Mouse (Mus musculus): ENCODE data around the gene Ano9.

Ano9 gene

DNA sequence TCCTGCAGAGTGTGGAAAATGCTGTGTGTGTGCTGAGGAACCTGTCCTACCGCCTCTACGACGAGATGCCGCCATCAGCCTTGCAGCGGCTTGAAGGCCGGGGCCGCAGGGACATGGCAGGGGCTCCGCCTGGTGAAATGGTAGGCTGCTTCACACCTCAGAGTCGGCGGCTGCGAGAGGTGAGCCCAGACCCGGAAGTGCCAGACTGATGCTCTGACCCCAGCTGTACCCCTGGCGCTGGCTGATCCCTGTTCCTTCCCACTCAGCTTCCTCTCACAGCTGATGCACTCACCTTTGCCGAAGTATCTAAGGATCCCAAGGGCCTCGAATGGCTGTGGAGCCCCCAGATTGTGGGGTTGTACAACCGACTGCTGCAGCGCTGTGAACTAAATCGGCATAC lies 29.1 kb downstream of the Ano9 start:
- no peak for TF ChIP-seq GATA4 (IDR thresholded peaks at IDR 0.05; ENCODE audit: insufficient replicate concordance, low read length)

DNA sequence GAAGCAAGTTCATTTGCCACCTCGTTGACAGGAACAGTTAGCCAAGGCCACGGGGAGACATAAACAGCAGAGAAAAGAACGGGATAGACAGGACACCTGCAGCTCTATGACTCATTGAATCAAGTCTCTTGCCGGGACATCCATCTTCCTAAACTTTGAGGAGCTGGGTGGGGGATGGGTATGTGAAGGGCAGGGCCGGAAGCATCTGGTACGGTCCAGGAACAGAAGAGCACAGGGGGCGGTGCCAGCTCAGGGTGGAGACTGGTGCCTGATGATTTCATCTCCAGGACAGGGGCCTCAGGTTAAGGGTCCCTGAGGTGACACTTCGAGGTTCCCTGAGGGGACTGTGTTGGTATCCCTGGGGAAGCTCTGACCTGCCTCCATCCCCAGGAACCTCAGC lies 29.7 kb downstream of the Ano9 start:
- no peak for TF ChIP-seq GATA4 (IDR thresholded peaks at IDR 0.05; ENCODE audit: insufficient replicate concordance, low read length)

DNA sequence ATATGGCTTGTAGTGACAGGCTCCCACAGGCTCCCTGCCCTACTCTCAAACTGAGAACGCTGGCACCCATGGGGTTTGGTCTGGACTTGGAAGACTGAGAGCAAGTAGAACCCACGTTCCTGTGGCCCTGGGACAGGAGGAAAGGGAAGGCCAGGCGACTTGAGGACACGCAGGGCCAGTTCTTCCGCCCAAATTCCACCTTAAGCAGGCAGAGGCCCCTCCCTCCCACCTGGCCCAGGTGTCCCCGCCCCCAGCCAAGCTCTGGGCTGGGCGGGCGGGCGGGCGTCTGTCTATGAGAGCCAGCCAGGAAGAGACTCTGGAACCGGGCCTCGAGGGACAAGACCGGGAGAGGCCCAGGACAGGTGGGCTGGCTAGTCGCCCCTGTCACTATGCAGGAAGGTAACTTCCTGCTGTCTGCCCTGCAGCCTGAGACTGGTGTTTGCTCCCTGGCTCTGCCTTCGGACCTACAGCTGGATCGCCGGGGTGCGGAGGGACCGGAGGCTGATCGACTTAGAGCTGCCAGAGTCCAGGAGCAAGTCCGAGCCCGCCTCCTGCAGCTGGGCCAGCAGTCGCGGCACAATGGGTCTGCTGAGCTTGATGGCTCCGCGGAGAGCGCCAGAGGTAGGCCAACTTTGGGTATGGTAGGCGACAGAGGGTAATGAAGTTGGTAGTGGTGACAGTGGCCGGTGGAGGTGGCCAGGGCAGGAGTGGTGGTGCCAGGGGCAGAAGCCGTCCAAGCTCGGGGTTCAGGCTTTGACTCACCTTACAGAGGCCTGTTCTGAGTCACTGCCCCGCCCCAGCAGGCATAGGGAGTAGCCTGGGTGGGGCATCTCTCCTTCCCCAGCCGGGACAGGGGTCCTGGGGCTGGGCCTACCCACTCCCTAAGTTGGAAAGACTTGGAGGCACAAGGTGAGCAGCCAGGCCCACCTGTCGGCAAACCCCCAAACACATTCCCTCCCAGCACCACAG lies 37.8 kb downstream of the Ano9 start:
- TF ChIP-seq GATA4 (IDR thresholded peaks at IDR 0.05; ENCODE audit: insufficient replicate concordance, low read length), result no peak

DNA sequence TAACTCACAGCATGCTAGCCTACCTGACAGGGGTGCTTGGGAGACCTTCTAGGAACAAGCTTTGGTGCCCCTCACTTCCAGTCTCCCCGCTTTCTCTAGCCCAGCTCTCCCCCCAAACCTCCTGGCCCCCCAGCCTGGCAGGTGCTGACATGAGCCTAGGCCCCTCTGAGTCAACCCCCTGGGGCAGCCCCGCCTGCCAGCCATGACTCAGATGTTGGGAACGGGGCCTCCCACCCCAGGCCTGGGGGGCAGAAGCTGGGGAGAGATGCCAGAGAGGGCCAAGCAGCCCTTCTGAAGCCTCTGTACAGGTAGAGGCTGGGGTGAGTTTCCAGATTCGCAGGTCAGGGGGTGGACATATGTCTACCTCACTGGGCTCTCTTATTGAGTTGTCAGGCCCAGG lies 38.7 kb downstream of the Ano9 start:
- TF ChIP-seq GATA4 (IDR thresholded peaks at IDR 0.05; ENCODE audit: insufficient replicate concordance, low read length), result no peak

DNA sequence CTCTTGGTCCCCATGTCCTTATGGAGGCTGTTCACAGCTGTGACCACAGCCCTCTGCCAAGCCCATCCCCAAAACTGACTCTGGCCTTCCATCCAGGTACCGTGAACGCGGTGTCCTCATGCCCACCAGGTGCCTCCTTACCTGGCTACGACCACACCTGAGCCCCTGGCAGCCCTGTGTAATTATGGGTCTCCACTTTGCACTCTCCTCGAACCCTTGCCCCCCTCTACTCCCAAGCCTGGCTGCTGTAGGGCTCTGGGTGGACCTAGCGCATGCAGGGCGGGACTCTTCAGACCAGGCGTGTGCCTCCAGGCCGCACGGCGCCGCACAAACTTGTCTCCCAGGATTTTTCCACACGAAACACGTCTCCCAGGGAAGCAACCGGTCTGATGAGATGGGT lies 39.8 kb downstream of the Ano9 start, which contains the start of gene Pkp3:
TSS of gene Pkp3 (plus strand) at position 378 of the 400 bp plus-strand sequence.
- no peak for TF ChIP-seq GATA4 (IDR thresholded peaks at IDR 0.05; ENCODE audit: insufficient replicate concordance, low read length)

DNA sequence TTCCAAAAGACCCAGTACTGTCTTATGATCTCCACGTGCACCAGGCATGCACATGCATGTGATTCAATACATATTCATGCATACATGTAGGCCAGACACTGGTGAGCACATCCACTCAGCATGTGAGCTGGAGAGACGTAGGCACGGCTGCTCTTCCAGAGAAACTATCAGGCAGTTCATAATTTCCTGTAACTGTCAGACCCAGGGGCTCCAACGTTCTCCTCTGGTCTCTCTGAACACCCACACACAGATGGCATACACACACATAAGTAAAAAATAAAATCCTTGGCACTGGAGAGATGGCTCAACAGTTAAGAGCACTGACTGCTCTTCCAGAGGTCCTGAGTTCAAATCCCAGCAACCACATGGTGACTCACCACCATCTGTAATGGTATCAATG lies 43.8 kb downstream of the Ano9 start:
- TF ChIP-seq GATA4 (IDR thresholded peaks at IDR 0.05; ENCODE audit: insufficient replicate concordance, low read length), result no peak

DNA sequence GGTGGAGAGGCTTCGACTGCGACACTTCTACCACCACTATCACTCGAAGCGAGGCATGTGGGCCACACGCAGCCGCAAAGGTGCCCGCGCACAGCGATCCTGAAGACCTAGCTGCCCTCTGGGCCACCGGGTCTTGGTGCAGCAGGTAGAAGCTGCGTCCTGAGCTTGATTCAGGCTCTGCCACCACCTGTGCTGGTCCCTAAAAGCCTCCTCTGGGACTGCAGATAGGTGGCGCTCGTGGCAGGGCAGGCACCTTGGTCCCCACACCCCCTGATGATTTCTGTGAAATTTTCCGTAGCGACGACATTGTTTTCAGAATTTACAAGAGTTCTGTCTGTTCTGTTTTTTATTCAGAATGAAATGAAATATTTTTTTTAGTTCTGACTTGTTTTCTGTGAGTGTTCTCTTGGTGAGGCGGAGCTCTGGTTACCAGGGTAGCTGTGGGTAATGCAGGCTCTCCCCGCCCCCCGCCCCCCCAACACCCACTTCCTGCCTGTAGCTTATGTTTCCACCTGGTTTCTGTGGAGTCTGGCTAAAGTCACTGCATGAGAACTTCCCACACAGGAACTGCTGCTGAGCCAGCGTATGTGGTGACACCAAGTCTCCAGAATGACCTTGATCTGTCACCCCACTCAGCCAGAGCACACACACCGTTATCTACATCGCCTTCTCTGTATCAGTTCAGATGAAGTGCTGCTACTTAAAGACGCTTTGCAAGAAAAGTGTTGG lies 45.4 kb downstream of the Ano9 start:
- no peak for TF ChIP-seq GATA4 (IDR thresholded peaks at IDR 0.05; ENCODE audit: insufficient replicate concordance, low read length)

DNA sequence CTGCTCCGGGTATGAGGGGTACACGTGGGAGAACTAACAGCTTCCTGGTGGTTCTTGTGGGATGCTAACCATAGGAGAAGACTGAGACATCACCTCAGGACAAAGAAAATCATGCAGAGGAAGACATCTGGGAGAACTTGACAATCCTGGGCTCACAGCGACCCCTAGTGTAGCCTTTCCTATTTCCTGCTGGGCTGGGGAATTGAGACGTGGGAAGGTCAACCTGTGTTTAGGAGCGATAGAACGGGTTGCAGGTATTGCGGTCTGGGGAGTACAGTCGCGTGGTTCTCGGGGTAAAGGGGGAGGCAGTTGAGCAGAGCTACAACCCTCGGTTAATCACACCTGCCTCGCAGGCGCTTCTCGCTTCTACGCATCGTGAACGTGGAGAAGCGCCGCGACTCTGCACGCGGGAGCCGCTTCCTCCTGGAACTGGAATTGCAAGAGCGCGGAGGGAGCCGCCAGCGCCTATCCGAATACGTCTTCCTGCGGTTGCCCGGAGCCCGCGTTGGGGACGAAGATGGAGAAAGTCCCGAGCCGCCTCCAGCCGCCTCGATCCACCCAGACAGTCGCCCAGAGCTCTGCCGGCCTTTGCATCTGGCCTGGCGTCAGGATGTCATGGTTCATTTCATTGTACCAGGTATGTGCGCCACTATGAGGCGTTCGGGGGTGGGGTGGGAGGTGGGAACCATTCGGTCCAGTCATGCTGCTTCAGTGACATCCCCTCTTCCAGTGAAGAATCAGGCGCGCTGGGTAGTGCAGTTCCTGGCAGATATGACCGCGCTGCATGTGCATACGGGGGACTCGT lies 47.3 kb downstream of the Ano9 start:
- TF ChIP-seq GATA4 (IDR thresholded peaks at IDR 0.05; ENCODE audit: insufficient replicate concordance, low read length), result no peak

DNA sequence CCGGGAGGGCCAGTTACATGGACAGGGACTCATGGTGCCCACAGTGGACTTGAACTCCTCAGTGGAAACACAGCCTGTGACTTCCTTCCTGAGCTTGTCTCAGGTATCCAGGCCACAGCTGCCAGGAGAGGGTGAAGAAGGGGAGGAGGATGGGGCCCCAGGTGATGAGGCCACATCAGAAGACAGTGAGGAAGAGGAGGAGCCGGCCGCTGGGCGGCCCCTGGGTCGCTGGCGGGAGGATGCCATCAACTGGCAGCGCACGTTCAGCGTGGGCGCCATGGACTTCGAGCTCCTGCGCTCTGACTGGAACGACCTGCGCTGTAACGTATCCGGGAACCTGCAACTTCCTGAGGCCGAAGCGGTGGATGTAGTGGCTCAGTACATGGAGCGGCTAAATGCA lies 49.3 kb downstream of the Ano9 start:
- TF ChIP-seq GATA4 (IDR thresholded peaks at IDR 0.05; ENCODE audit: insufficient replicate concordance, low read length), result no peak

DNA sequence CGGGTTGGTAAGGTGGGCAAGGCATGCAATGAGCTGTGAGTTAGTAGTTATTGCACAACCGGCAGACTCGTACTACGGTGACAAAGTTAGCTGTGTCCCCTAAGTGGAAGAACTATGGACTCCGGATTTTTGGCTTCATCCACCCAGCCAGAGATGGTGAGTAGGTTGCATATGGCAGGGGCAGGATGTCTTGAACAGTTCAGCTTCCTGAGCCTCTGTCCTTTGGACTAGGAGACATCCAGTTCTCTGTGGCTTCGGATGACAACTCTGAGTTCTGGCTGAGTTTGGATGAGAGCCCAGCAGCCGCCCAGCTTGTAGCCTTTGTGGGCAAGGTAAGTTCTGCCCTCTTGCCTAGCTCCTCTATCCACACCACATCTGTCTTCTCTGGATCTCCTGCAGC lies 53.0 kb downstream of the Ano9 start:
- no peak for TF ChIP-seq GATA4 (IDR thresholded peaks at IDR 0.05; ENCODE audit: insufficient replicate concordance, low read length)

DNA sequence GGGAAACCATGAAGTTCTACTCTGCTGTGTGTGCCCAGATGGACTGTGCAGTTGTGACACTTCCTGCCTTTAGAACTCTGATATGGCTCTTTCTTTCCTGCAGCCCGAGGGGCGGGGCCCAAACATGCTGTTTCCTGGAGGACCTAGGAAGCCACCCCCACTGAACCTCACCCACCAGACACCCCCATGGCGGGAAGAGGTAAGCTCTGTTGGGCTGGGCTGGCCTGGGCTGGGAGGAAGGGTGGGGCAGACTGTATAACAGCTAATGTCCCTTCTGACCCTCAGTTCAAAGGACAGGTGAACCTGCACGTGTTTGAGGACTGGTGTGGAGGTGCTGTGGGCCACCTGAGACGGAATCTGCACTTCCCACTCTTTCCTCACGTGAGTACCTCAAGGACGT lies 53.4 kb downstream of the Ano9 start:
- TF ChIP-seq GATA4 (IDR thresholded peaks at IDR 0.05; ENCODE audit: insufficient replicate concordance, low read length), result no peak

DNA sequence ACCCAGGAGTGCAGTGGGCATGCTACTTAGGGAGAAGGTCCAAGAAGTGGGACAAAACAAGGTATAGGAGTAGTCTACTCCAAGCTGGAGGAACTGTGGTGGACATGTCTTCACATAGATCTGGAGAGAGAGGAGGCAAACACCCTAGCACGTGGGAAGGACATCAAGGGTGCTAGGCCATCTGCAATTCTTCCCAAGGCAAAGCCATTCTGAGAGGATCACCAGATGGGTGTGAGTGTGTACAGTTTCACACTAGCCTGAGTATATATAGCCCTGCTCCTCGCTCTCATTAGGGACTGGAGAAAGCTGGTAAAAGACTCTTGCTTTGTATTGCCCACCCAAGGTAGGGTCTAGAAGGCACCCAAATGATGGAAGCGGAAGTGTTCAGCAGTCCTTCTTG lies 54.3 kb downstream of the Ano9 start:
- no peak for TF ChIP-seq GATA4 (IDR thresholded peaks at IDR 0.05; ENCODE audit: insufficient replicate concordance, low read length)

DNA sequence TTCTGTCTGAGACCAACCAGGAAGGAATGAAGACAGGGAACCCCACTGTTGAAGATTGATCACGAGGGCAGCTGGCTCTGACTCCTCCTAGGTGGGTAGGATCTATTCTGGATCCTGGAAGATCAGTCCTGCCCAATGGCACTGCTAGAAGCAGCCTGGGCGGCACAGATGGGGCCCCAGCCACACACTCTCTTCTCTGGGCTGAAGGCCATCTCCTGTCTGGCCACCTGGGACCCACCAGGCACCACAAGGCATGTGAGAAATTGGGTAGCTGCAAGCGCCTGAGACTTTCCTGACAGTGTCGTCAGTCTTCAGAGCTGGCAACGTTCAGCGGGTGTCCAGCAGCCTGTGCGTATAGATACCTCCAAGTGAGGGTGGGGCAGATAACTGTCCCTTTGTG lies 55.1 kb downstream of the Ano9 start:
- TF ChIP-seq GATA4 (IDR thresholded peaks at IDR 0.05; ENCODE audit: insufficient replicate concordance, low read length), result no peak

DNA sequence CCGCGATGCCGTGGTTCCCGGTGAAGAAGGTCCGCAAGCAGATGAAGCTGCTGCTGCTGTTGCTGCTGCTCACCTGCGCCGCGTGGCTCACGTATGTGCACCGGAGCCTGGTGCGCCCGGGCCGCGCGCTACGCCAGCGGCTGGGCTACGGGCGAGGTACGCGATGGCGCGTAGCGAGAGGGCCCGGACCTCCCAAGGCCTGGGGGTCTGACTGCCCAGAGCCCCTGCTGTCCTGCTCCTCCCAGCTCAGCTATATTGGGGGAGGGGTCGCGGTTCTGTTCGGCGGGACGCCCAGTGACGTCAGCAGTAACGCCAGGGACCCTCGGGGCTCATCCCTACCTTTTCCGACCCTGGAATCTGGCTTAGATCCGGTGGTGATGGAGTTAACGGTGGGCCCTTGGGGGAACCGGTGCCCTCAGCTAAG lies 56.3 kb downstream of the Ano9 start:
- no peak for TF ChIP-seq GATA4 (IDR thresholded peaks at IDR 0.05; ENCODE audit: insufficient replicate concordance, low read length)

All from liver, adult (tissue).